Mouse (Mus musculus) MEL (cell line): Measurements from ENCODE around the gene Grik1. TPM values are rescaled to one million over a fixed set of nuclear protein-coding genes. Genes with fewer than 3 reads are reported as not detected.

ENCODE experiments used
- DNase-seq: peaks from one replicate; pipeline ENCODE4 v3.0.0; 2011; ENCODE audit warnings: low read depth, low spot score
- H3K27ac ChIP-seq: 2 replicates; pipeline ENCODE4 v1.5.1; 2012; ENCODE audit warnings: low read depth, mild to moderate bottlenecking, control low read depth, low read length, moderate library complexity; ENCODE audit not compliant: control insufficient read depth
- H3K27me3 ChIP-seq, 2 experiments: fragments of 150-350 bp in 1 of 2; sonication (generic) in 1 of 2; 2 replicates each; pipeline ENCODE4 v1.6.1; 2012; ENCODE audit warnings: low read length in 2 of 2, mild to moderate bottlenecking in 2 of 2, improper control_type of control experiment in 1 of 2, moderate library complexity in 1 of 2; ENCODE audit not compliant: insufficient read depth in 2 of 2, control insufficient read depth in 1 of 2
- H3K36me3 ChIP-seq, 2 experiments: 2 replicates each; pipeline ENCODE4 v1.6.1; 2012 to 2014; ENCODE audit warnings: low read length in 2 of 2, improper control_type of control experiment in 1 of 2, inconsistent platforms in 1 of 2, mild to moderate bottlenecking in 1 of 2; ENCODE audit not compliant: insufficient read depth in 2 of 2, control insufficient read depth in 1 of 2
- H3K4me1 ChIP-seq, 2 experiments: fragments of 150-350 bp in 1 of 2; sonication (generic) in 1 of 2; 2 replicates each; pipeline ENCODE4 v1.6.1; 2012; ENCODE audit warnings: low read length in 2 of 2, improper control_type of control experiment in 1 of 2, mild to moderate bottlenecking in 1 of 2; ENCODE audit not compliant: insufficient read depth in 2 of 2, control insufficient read depth in 1 of 2
- H3K4me3 ChIP-seq, 2 experiments: fragments of 150-350 bp in 1 of 2; sonication (generic) in 1 of 2; 2 replicates each; pipeline ENCODE4 v1.5.1; 2012; ENCODE audit warnings: low read depth in 2 of 2, low read length in 2 of 2, mild to moderate bottlenecking in 2 of 2, moderate library complexity in 2 of 2, control low read depth in 1 of 2, improper control_type of control experiment in 1 of 2; ENCODE audit not compliant: control insufficient read depth in 1 of 2, insufficient read depth in 1 of 2
- H3K79me2 ChIP-seq: 2 replicates; pipeline ENCODE4 v1.6.1; 2012; ENCODE audit warnings: mild to moderate bottlenecking, low read length, moderate library complexity; ENCODE audit not compliant: control insufficient read depth, poor library complexity, insufficient read depth
- H3K9ac ChIP-seq: 2 replicates; pipeline ENCODE4 v1.6.1; 2012; ENCODE audit warnings: low read depth, mild to moderate bottlenecking, control low read depth, low read length, moderate library complexity; ENCODE audit not compliant: control insufficient read depth, poor library complexity, severe bottlenecking
- H3K9me3 ChIP-seq: fragments of 150-350 bp; sonication (generic); replicated peaks from 2 replicates; pipeline ENCODE4 v1.6.1; 2012; ENCODE audit warnings: mild to moderate bottlenecking, low read length, improper control_type of control experiment, moderate library complexity; ENCODE audit not compliant: insufficient read depth
- BHLHE40 ChIP-seq: IDR thresholded peaks from 2 replicates; pipeline ENCODE4 v1.6.1; 2012; ENCODE audit warnings: low read depth, mild to moderate bottlenecking, inconsistent platforms, low read length, improper control_type of control experiment, borderline replicate concordance
- CHD1 ChIP-seq: IDR thresholded peaks from 2 replicates; pipeline ENCODE4 v1.6.1; 2012; ENCODE audit warnings: low read depth, mild to moderate bottlenecking, inconsistent platforms, low read length, improper control_type of control experiment
- CTCF ChIP-seq, 3 experiments: IDR thresholded peaks in 2 of 3; conservative IDR thresholded peaks in 1 of 3; 2 replicates each; pipeline ENCODE4 v1.5.1; 2011 to 2012; ENCODE audit warnings: low read length in 3 of 3, low read depth in 2 of 3, mild to moderate bottlenecking in 2 of 3, improper control_type of control experiment in 1 of 3, inconsistent platforms in 1 of 3, mixed read lengths in 1 of 3, moderate library complexity in 1 of 3; ENCODE audit not compliant: control insufficient read depth in 1 of 3, insufficient read depth in 1 of 3, poor library complexity in 1 of 3, severe bottlenecking in 1 of 3
- E2F4 ChIP-seq: IDR thresholded peaks from 2 replicates; pipeline ENCODE4 v1.6.1; 2011; ENCODE audit warnings: low read depth, low read length, improper control_type of control experiment, borderline replicate concordance
- ELF1 ChIP-seq: IDR thresholded peaks from 2 replicates; pipeline ENCODE4 v1.6.1; 2014; ENCODE audit warnings: low read depth, mild to moderate bottlenecking, inconsistent platforms, low read length, improper control_type of control experiment, moderate library complexity
- GATA1 ChIP-seq: IDR thresholded peaks from 2 replicates; pipeline ENCODE4 v1.6.1; 2011; ENCODE audit warnings: low read depth, low read length, improper control_type of control experiment
- MAFK ChIP-seq: IDR thresholded peaks from 2 replicates; pipeline ENCODE4 v1.6.1; 2011; ENCODE audit warnings: low read depth, mild to moderate bottlenecking, low read length, improper control_type of control experiment, borderline replicate concordance
- MEF2A ChIP-seq: IDR thresholded peaks from 2 replicates; pipeline ENCODE4 v1.6.1; 2014; ENCODE audit warnings: low read depth, mild to moderate bottlenecking, inconsistent platforms, low read length, improper control_type of control experiment; ENCODE audit not compliant: poor library complexity, insufficient replicate concordance, severe bottlenecking; ENCODE audit errors: extremely low read depth
- MYB ChIP-seq: IDR thresholded peaks from 2 replicates; pipeline ENCODE4 v1.6.1; 2011; ENCODE audit warnings: mild to moderate bottlenecking, low read depth, low read length, improper control_type of control experiment
- NELFE ChIP-seq: IDR thresholded peaks from 2 replicates; pipeline ENCODE4 v1.6.1; 2011; ENCODE audit warnings: low read depth, low read length, improper control_type of control experiment
- NRF1 ChIP-seq: IDR thresholded peaks from 2 replicates; pipeline ENCODE4 v1.6.1; 2014; ENCODE audit warnings: low read depth, mild to moderate bottlenecking, inconsistent platforms, low read length, improper control_type of control experiment, moderate library complexity; ENCODE audit not compliant: poor library complexity, insufficient read depth, severe bottlenecking
- POLR2AphosphoS2 ChIP-seq: IDR thresholded peaks from 2 replicates; pipeline ENCODE4 v1.6.1; 2011; ENCODE audit warnings: low read length, improper control_type of control experiment
- POLR2AphosphoS5 ChIP-seq: IDR thresholded peaks from 2 replicates; pipeline ENCODE4 v1.6.1; 2012; ENCODE audit warnings: low read depth, borderline replicate concordance, mild to moderate bottlenecking, inconsistent platforms, low read length, moderate library complexity, mixed read lengths
- SIN3A ChIP-seq: IDR thresholded peaks from 2 replicates; pipeline ENCODE4 v1.6.1; 2012; ENCODE audit warnings: low read length, improper control_type of control experiment, inconsistent platforms
- TBP ChIP-seq: IDR thresholded peaks from 2 replicates; pipeline ENCODE4 v1.8.0; 2011; ENCODE audit warnings: low read depth, low read length, improper control_type of control experiment
- UBTF ChIP-seq: IDR thresholded peaks from 2 replicates; pipeline ENCODE4 v1.6.1; 2012; ENCODE audit warnings: low read depth, mild to moderate bottlenecking, inconsistent platforms, low read length, improper control_type of control experiment, moderate library complexity, borderline replicate concordance; ENCODE audit not compliant: insufficient read depth
- USF1 ChIP-seq: IDR thresholded peaks from 2 replicates; pipeline ENCODE4 v1.6.1; 2014; ENCODE audit warnings: low read depth, mild to moderate bottlenecking, inconsistent platforms, low read length, improper control_type of control experiment, moderate library complexity
- ZKSCAN1 ChIP-seq: IDR thresholded peaks from 2 replicates; pipeline ENCODE4 v1.6.1; 2012; ENCODE audit warnings: low read depth, mild to moderate bottlenecking, inconsistent platforms, low read length, improper control_type of control experiment, moderate library complexity
- ZMIZ1 ChIP-seq: IDR thresholded peaks from 2 replicates; pipeline ENCODE4 v1.6.1; 2012; ENCODE audit warnings: low read depth, mild to moderate bottlenecking, inconsistent platforms, low read length, improper control_type of control experiment, moderate library complexity
- polyA plus RNA-seq, 2 experiments: library from polyadenylated mRNA; stranded (reverse) in 1 of 2; unstranded in 1 of 2; fragments of >175 nt in 1 of 2; fragments of >200 nt in 1 of 2; gene quantifications; 2 replicates each; pipeline versions ENCODE4 v1.2.1 to v1.2.4; 2012; ENCODE audit warnings: low replicate concordance in 2 of 2, low read depth in 1 of 2; ENCODE audit not compliant: insufficient read length in 2 of 2, insufficient read depth in 1 of 2, missing spikeins in 1 of 2
- total RNA-seq: library from RNA; depleted of rRNA; stranded (reverse); fragments of 300-350 nt; gene quantifications from 2 replicates; pipeline ENCODE4 v1.2.3, GENCODE M21; 2012

Grik1 gene
- total and polyA plus RNA-seq, 3 experiments: not detected

- H3K79me2 ChIP-seq: no peaks in the 10 kb centered on the region
These were observed 157.1 kb downstream of the Grik1 start for GRCm38 (mm10) chr16:88132919-88133318.

GRCm38 (mm10) chr16:88131103-88131502, 159.0 kb downstream of the Grik1 start:
- TF ChIP-seq USF1 (no peak), POLR2AphosphoS2 (no peak), ZMIZ1 (no peak), ZKSCAN1 (no peak), MAFK (no peak), TBP (no peak), MEF2A (no peak), NRF1 (no peak), BHLHE40 (no peak), ELF1 (no peak), UBTF (no peak), GATA1 (no peak)
- TF ChIP-seq, all 39 proteins: peak for 0
- Histone ChIP-seq H3K27me3 (no peaks in the 10 kb centered on the region), H3K27ac (no peak overlapping the region), H3K4me1 (no peaks in the 10 kb centered on the region), H3K36me3 (no peaks in the 10 kb centered on the region), H3K79me2 (no peaks in the 10 kb centered on the region), H3K9ac (no peak overlapping the region), H3K4me3 (no peak overlapping the region), H3K9me3 (no peaks in the 10 kb centered on the region)
- no peak for DNase-seq

More at GRCm38 (mm10) chr16:88132919-88133318, 157.1 kb downstream of the Grik1 start:
- no peak for DNase-seq
- H3K4me3 ChIP-seq: no peak overlapping the region
- TF ChIP-seq ZKSCAN1 (no peak), CTCF (IDR thresholded peaks at IDR 0.05 in 2 of 3, conservative IDR thresholded peaks at IDR 0.05 in 1 of 3; ENCODE audit: control insufficient read depth in 1 of 3, insufficient read depth in 1 of 3, low read depth in 2 of 3, low read length in 3 of 3, poor library complexity in 1 of 3, severe bottlenecking in 1 of 3) (no peak), CHD1 (no peak), SIN3A (no peak), MYB (no peak), USF1 (no peak), NRF1 (no peak), NELFE (no peak), E2F4 (no peak), POLR2AphosphoS5 (no peak)
- TF ChIP-seq, all 39 proteins: peak for 0
- H3K27me3 ChIP-seq: no peaks in the 10 kb centered on the region
- H3K4me1 ChIP-seq: no peaks in the 10 kb centered on the region
- no peak overlapping the region for H3K27ac ChIP-seq
- no peaks in the 10 kb centered on the region for H3K36me3 ChIP-seq
- no peak overlapping the region for H3K9ac ChIP-seq
- no peaks in the 10 kb centered on the region for H3K9me3 ChIP-seq
